ENCODE assay signal across 14 mouse cellular contexts in genomic region chr12:25437556-25437955, GRCm38 (mm10).
DNase-seq lines count a peak whose midpoint lies in the region; ATAC-seq and TF ChIP-seq lines count a peak whose summit lies in the region.
"Had no signal": no experiment of that assay in that cellular context is flagged by ENCODE, and none has a peak within 500 bp of the region (broad histone marks: within the 10 kb centered on the region; RNA-seq: fewer than 3 reads in every experiment).

No protein-coding gene starts in this region.

- H3K4me1 ChIP-seq in midbrain, embryonic 14.5 days (ENCODE audit: control insufficient read depth, insufficient read depth, low read length) = no peaks in the 10 kb centered on the region
- H3K4me1 ChIP-seq in midbrain, embryonic 15.5 days = no peaks in the 10 kb centered on the region
- H3K4me1 ChIP-seq: liver, embryonic 12.5 days; neural tube, embryonic 12.5 days had no signal

- intact Hi-C loops in gastrocnemius, adult 2 months (cut with DNase I) = no loop called here
- intact Hi-C loops in gastrocnemius, postnatal 36 days (cut with DNase I) = no loop called here

- no peak overlapping the region for H3K4me3 ChIP-seq in gastrocnemius, adult 2 months
- H3K4me3 ChIP-seq in midbrain, embryonic 14.5 days (replicated peaks; ENCODE audit: low read depth, low read length) = no peak overlapping the region
- H3K4me3 ChIP-seq in midbrain, embryonic 15.5 days = no peak overlapping the region
- H3K4me3 ChIP-seq: forebrain, embryonic 12.5 days; heart, embryonic 13.5 days; liver, embryonic 12.5 days; megakaryocyte, embryonic 14.5 days; neural tube, embryonic 12.5 days had no signal

- 78% methylated on average over 4 of the region's 4 CpGs for WGBS in midbrain, embryonic 14.5 days
- WGBS in midbrain, embryonic 15.5 days = 63% methylated on average over 4 of the region's 4 CpGs

- H3K36me3 ChIP-seq in midbrain, embryonic 14.5 days (ENCODE audit: control insufficient read depth, insufficient read depth, low read length) = no peaks in the 10 kb centered on the region
- no peaks in the 10 kb centered on the region for H3K36me3 ChIP-seq in midbrain, embryonic 15.5 days (replicated peaks)
- H3K36me3 ChIP-seq: forebrain, embryonic 12.5 days; heart, embryonic 13.5 days; liver, embryonic 12.5 days; neural tube, embryonic 12.5 days had no signal

- H3K27ac ChIP-seq in gastrocnemius, adult 2 months = no peak overlapping the region
- H3K27ac ChIP-seq in midbrain, embryonic 14.5 days (replicated peaks; ENCODE audit: low read depth, low read length) = no peak overlapping the region
- no peak overlapping the region for H3K27ac ChIP-seq in midbrain, embryonic 15.5 days
- H3K27ac ChIP-seq: forebrain, embryonic 12.5 days; heart, embryonic 13.5 days; liver, embryonic 12.5 days; neural tube, embryonic 12.5 days; stomach, postnatal 0 days had no signal

- no peak for TF ChIP-seq CTCF in gastrocnemius, adult 2 months (IDR thresholded peaks at IDR 0.05)

- peak; percentile 27 for DNase-seq in gastrocnemius, adult 2 months
- DNase-seq in gastrocnemius, postnatal 36 days = no peak
- peak; percentile 37 for DNase-seq in midbrain, embryonic 14.5 days
- DNase-seq in adrenal gland, postnatal 36 days = peak; percentile 52 to 65
- peak; percentile 46 to 65 for DNase-seq in kidney, postnatal 36 days
- no peak for DNase-seq in lung, postnatal 36 days

- no peak overlapping the region for H3K9ac ChIP-seq in midbrain, embryonic 14.5 days (replicated peaks; ENCODE audit: low read length)
- H3K9ac ChIP-seq in midbrain, embryonic 15.5 days = no peak overlapping the region
- H3K9ac ChIP-seq: forebrain, embryonic 12.5 days; heart, embryonic 13.5 days; liver, embryonic 12.5 days; neural tube, embryonic 12.5 days had no signal

- H3K9me3 ChIP-seq in midbrain, embryonic 14.5 days (ENCODE audit: control insufficient read depth, low read length) = no peaks in the 10 kb centered on the region
- no peaks in the 10 kb centered on the region for H3K9me3 ChIP-seq in midbrain, embryonic 15.5 days
- H3K9me3 ChIP-seq: forebrain, embryonic 12.5 days; heart, embryonic 13.5 days; liver, embryonic 12.5 days; megakaryocyte, embryonic 14.5 days; neural tube, embryonic 12.5 days had no signal

- H3K27me3 ChIP-seq in midbrain, embryonic 14.5 days (ENCODE audit: control insufficient read depth, insufficient read depth, low read length) = no peaks in the 10 kb centered on the region
- H3K27me3 ChIP-seq in midbrain, embryonic 15.5 days (replicated peaks) = no peaks in the 10 kb centered on the region
- H3K27me3 ChIP-seq: forebrain, embryonic 12.5 days; heart, embryonic 13.5 days; liver, embryonic 12.5 days; megakaryocyte, embryonic 14.5 days; neural tube, embryonic 12.5 days had no signal

- H3K4me2 ChIP-seq in midbrain, embryonic 14.5 days (ENCODE audit: low read length) = no peak overlapping the region
- no peak overlapping the region for H3K4me2 ChIP-seq in midbrain, embryonic 15.5 days
- H3K4me2 ChIP-seq: forebrain, embryonic 12.5 days; heart, embryonic 13.5 days; liver, embryonic 12.5 days; neural tube, embryonic 12.5 days had no signal

- ATAC-seq in midbrain, embryonic 14.5 days (ENCODE audit: low FRiP score, low TSS enrichment) = no peak
- ATAC-seq in midbrain, embryonic 15.5 days (replicated peaks) = no peak
- ATAC-seq in erythroblast, adult 5-6 weeks (replicated peaks; ENCODE audit: low FRiP score, poor library complexity, severe bottlenecking) = no peak
- ATAC-seq: liver, embryonic 12.5 days had no signal

Comparison
In these comparisons a context has a peak if more than half of its experiments do, and no peak if none do; other contexts are left out.
1. DNase-seq: peak in gastrocnemius, adult 2 months (single experiment), midbrain, embryonic 14.5 days (single experiment), adrenal gland, postnatal 36 days (2 of 2) and kidney, postnatal 36 days (2 of 2); none in gastrocnemius, postnatal 36 days (0 of 2) and lung, postnatal 36 days (single experiment).